Mouse (Mus musculus) MEL (cell line): Measurements from ENCODE around the gene Olfr1065.

Experiments
- CTCF ChIP-seq, 3 experiments: IDR thresholded peaks in 2 of 3; conservative IDR thresholded peaks in 1 of 3; 2 replicates each; pipeline ENCODE4 v1.5.1; 2011 to 2012; ENCODE audit warnings: low read length in 3 of 3, low read depth in 2 of 3, mild to moderate bottlenecking in 2 of 3, improper control_type of control experiment in 1 of 3, inconsistent platforms in 1 of 3, mixed read lengths in 1 of 3, moderate library complexity in 1 of 3; ENCODE audit not compliant: control insufficient read depth in 1 of 3, insufficient read depth in 1 of 3, poor library complexity in 1 of 3, severe bottlenecking in 1 of 3
- MEF2A ChIP-seq: IDR thresholded peaks from 2 replicates; pipeline ENCODE4 v1.6.1; 2014; ENCODE audit warnings: low read depth, mild to moderate bottlenecking, inconsistent platforms, low read length, improper control_type of control experiment; ENCODE audit not compliant: poor library complexity, insufficient replicate concordance, severe bottlenecking; ENCODE audit errors: extremely low read depth
- MYB ChIP-seq: IDR thresholded peaks from 2 replicates; pipeline ENCODE4 v1.6.1; 2011; ENCODE audit warnings: mild to moderate bottlenecking, low read depth, low read length, improper control_type of control experiment
- POLR2A ChIP-seq, 2 experiments: IDR thresholded peaks; 2 replicates each; pipeline ENCODE4 v1.6.1; 2011 to 2012; ENCODE audit warnings: low read length in 2 of 2, mild to moderate bottlenecking in 2 of 2, control low read depth in 1 of 2, improper control_type of control experiment in 1 of 2, low read depth in 1 of 2, moderate library complexity in 1 of 2; ENCODE audit not compliant: control insufficient read depth in 1 of 2, insufficient read depth in 1 of 2, poor library complexity in 1 of 2
- POLR2AphosphoS2 ChIP-seq: IDR thresholded peaks from 2 replicates; pipeline ENCODE4 v1.6.1; 2011; ENCODE audit warnings: low read length, improper control_type of control experiment
- USF2 ChIP-seq, 2 experiments: IDR thresholded peaks; 2 replicates each; pipeline ENCODE4 v1.6.1; 2011 to 2012; ENCODE audit warnings: improper control_type of control experiment in 2 of 2, low read length in 2 of 2, borderline replicate concordance in 1 of 2, inconsistent platforms in 1 of 2, low read depth in 1 of 2, mild to moderate bottlenecking in 1 of 2; ENCODE audit not compliant: insufficient read depth in 1 of 2

DNA sequence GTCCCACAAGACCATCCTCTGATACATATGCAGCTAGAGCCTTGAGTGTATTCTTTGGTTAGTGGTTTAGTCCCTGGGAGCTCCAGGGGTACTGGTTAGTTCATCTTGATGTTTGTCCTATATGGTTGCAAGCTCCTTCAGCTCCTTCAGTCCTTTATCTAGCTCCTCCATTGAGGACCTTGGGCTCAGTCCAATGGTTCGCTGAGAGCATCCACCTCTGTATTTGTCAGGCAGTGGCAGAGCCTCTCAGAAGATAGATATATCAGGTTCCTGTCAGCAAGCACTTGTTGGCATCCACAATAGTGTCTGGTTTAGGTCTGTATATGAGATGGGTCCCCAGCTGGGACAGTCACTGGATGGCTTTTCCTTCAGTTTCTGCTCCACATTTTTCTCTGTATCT, 10.0 kb upstream of the Olfr1065 start:
- TF ChIP-seq POLR2AphosphoS2 (no peak), MEF2A (no peak), POLR2A (IDR thresholded peaks at IDR 0.05; ENCODE audit: control insufficient read depth in 1 of 2, insufficient read depth in 1 of 2, low read depth in 1 of 2, low read length in 2 of 2, poor library complexity in 1 of 2) (no peak), CTCF (IDR thresholded peaks at IDR 0.05 in 2 of 3, conservative IDR thresholded peaks at IDR 0.05 in 1 of 3; ENCODE audit: control insufficient read depth in 1 of 3, insufficient read depth in 1 of 3, low read depth in 2 of 3, low read length in 3 of 3, poor library complexity in 1 of 3, severe bottlenecking in 1 of 3) (no peak), MYB (no peak), USF2 (IDR thresholded peaks at IDR 0.05; ENCODE audit: borderline replicate concordance in 1 of 2, insufficient read depth in 1 of 2, low read depth in 1 of 2, low read length in 2 of 2) (no peak)
